Mouse (Mus musculus) spleen, adult 2 months (tissue): ENCODE measurements around the gene 4930544D05Rik.

ENCODE experiments used
- CTCF ChIP-seq: fragments of 200-500 bp; IDR thresholded peaks from 2 replicates; pipeline ENCODE4 v1.5.1; 2011; ENCODE audit warnings: mild to moderate bottlenecking, inconsistent platforms; ENCODE audit not compliant: insufficient read depth, insufficient read length, insufficient replicate concordance; ENCODE audit errors: extremely low read depth
- POLR2A ChIP-seq: fragments of 200-500 bp; IDR thresholded peaks from 2 replicates; pipeline ENCODE4 v1.6.1; 2011; ENCODE audit warnings: low read depth, low read length, inconsistent platforms

GRCm38 (mm10) chr11:70579710-70580357 lies 35.8 kb upstream of the 4930544D05Rik start:
- TF ChIP-seq CTCF (no peak), POLR2A (no peak)
